Mouse (Mus musculus): Measurements from ENCODE around the gene Uqcrq.
A peak's percentile ranks its signal among the peaks of the same experiment; 100 is the strongest.

Gene Uqcrq

GRCm38 (mm10) chr11:53430670-53431346 lies at the start of gene Uqcrq, which contains the start of gene Gdf9:
TSS of gene Uqcrq (minus strand) at chr11:53430831.
TSS of gene Gdf9 (plus strand) at chr11:53431023.
- peak; percentile 100 for DNase-seq (ENCODE audit: low spot score)

- peak; percentile 59 for DNase-seq (ENCODE audit: low spot score)
These were observed 49.2 kb upstream of the Uqcrq start, which contains the start of the genes Gm9945 and Sowaha for GRCm38 (mm10) chr11:53479783-53480301. TSS of gene Gm9945 (plus strand) at chr11:53480166. TSS of gene Sowaha (minus strand) at chr11:53480274.

GRCm38 (mm10) chr11:53479171-53479782 lies 48.6 kb upstream of the Uqcrq start:
- DNase-seq (ENCODE audit: low spot score): peak; percentile 52

GRCm38 (mm10) chr11:53478383-53479170 lies 47.9 kb upstream of the Uqcrq start:
- no peak for DNase-seq (ENCODE audit: low spot score)

GRCm38 (mm10) chr11:53477833-53478232 lies 47.2 kb upstream of the Uqcrq start:
- DNase-seq (ENCODE audit: low spot score): no peak

- no peak for DNase-seq (ENCODE audit: low spot score)
These were observed 45.0 kb upstream of the Uqcrq start for GRCm38 (mm10) chr11:53475620-53476019.

- no peak for DNase-seq (ENCODE audit: low spot score)
These were observed 42.1 kb upstream of the Uqcrq start for GRCm38 (mm10) chr11:53472709-53473108.

- DNase-seq (ENCODE audit: low spot score): peak; percentile 96
These were observed 39.5 kb upstream of the Uqcrq start, which contains the start of gene Gm9837 for GRCm38 (mm10) chr11:53469968-53470695. TSS of gene Gm9837 (minus strand) at chr11:53470479.

- no peak for DNase-seq (ENCODE audit: low spot score)
These were observed 38.8 kb upstream of the Uqcrq start for GRCm38 (mm10) chr11:53469294-53469967.

- DNase-seq (ENCODE audit: low spot score): peak; percentile 91
These were observed 35.8 kb upstream of the Uqcrq start for GRCm38 (mm10) chr11:53466231-53466971.

GRCm38 (mm10) chr11:53463551-53464424 lies 33.2 kb upstream of the Uqcrq start:
- DNase-seq (ENCODE audit: low spot score): peak; percentile 62

- DNase-seq (ENCODE audit: low spot score): no peak
These were observed 31.1 kb upstream of the Uqcrq start for GRCm38 (mm10) chr11:53461727-53462126.

- no peak for DNase-seq (ENCODE audit: low spot score)
These were observed 29.6 kb upstream of the Uqcrq start for GRCm38 (mm10) chr11:53460192-53460591.

- DNase-seq (ENCODE audit: low spot score): no peak
These were observed 28.4 kb upstream of the Uqcrq start for GRCm38 (mm10) chr11:53458996-53459395.

GRCm38 (mm10) chr11:53457372-53457954 lies 26.8 kb upstream of the Uqcrq start:
- no peak for DNase-seq (ENCODE audit: low spot score)

GRCm38 (mm10) chr11:53456474-53457371 lies 26.1 kb upstream of the Uqcrq start, which contains the start of the genes Gm10447 and Shroom1:
TSS of gene Gm10447 (minus strand) at chr11:53457110.
TSS of gene Shroom1 (plus strand) at chr11:53457205.
- peak; percentile 67 for DNase-seq (ENCODE audit: low spot score)

GRCm38 (mm10) chr11:53453031-53453430 lies 22.4 kb upstream of the Uqcrq start:
- DNase-seq (ENCODE audit: low spot score): no peak

GRCm38 (mm10) chr11:53452396-53452795 lies 21.8 kb upstream of the Uqcrq start:
- no peak for DNase-seq (ENCODE audit: low spot score)

All from retina, embryonic 14.5 days (tissue).